Mouse (Mus musculus) lung, adult 2 months (tissue): ENCODE measurements at regions not wholly inside any gene's neighbourhood (a gene's known extent, or its start where the extent isn't known, plus 50 kb on each side); places are given as distances from the start of the nearest gene placed in this dataset.

ENCODE experiments used
- DNase-seq: peaks from one replicate; pipeline ENCODE4 v3.0.0; 2022
- H3K4me1 ChIP-seq: fragments of 200-500 bp; 2 replicates; pipeline ENCODE4 v1.6.1; 2011; ENCODE audit warnings: low read length; ENCODE audit not compliant: control insufficient read depth, insufficient read depth
- H3K4me3 ChIP-seq: fragments of 200-500 bp; replicated peaks from 2 replicates; pipeline ENCODE3; 2011; ENCODE audit warnings: low read depth, mild to moderate bottlenecking, control low read depth, low read length; ENCODE audit errors: extremely low read depth
- CTCF ChIP-seq: fragments of 200-500 bp; IDR thresholded peaks from 2 replicates; pipeline ENCODE4 v1.5.1; 2011; ENCODE audit warnings: mild to moderate bottlenecking, low read length, control low read depth; ENCODE audit not compliant: insufficient read depth
- POLR2A ChIP-seq: fragments of 200-500 bp; IDR thresholded peaks from 2 replicates; pipeline ENCODE4 v1.6.1; 2011; ENCODE audit warnings: low read depth, mild to moderate bottlenecking, control low read depth, low read length, borderline replicate concordance; ENCODE audit errors: extremely low read depth
- WGBS: fragments of 180-500 bp; shearing (Covaris S2); methylation state at CpG from one replicate; pipeline ENCODE4 v1.1.7; 2018; 5-methylcytosine and 5-hydroxymethylcytosine counted together

GRCm38 (mm10) chr5:75446386-75446785 is 128.3 kb upstream of the Kit start:
- WGBS, result 33% methylated on average over 1 of the region's 1 CpGs
- TF ChIP-seq POLR2A (no peak), CTCF (no peak)
- no peak for DNase-seq
- no peak overlapping the region for H3K4me3 ChIP-seq
- H3K4me1 ChIP-seq, result peaks cover 3% of the 10 kb centered on the region

DNA sequence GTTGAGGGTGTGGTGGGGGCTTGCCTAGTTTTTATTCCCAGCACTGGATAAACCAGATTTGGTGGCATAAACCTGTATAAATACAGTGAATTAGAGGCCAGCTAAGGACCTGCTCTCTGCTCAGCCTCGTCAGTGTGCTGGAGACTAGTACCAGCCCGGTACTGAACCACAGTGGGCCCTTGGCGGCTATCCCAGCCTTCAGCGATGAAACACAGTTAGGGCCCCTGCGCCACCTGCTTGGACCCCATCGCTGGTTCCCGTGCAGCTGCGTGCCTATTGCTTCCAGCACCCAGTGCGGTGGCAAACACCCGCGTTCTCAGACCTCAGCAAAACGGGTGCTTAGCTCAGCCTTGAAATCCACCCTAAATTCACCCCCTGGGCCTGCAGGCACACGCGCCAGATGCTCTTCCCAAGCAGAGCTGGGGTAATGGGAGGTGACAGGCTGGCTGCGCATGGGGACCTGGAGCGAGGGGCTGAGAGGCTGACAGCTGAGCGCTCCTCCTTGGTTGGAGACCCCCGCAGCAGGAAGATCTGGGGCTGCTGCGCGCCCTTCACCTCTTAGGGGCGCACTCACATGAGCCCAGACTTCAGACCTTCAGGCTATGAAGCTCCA is 124.7 kb upstream of the Kit start:
- 84% methylated on average over 21 of the region's 21 CpGs for WGBS
- no peak for DNase-seq
- peaks cover 3% of the 10 kb centered on the region for H3K4me1 ChIP-seq
- H3K4me3 ChIP-seq, result no peak overlapping the region
- TF ChIP-seq POLR2A (no peak), CTCF (no peak)

- no peak for TF ChIP-seq POLR2A
- no peak for TF ChIP-seq CTCF
- DNase-seq, result no peak
- Histone ChIP-seq H3K4me3 (no peak overlapping the region), H3K4me1 (peaks cover 3% of the 10 kb centered on the region)
- 86% methylated on average over 9 of the region's 9 CpGs for WGBS
These were observed 124.2 kb upstream of the Kit start for GRCm38 (mm10) chr5:75450564-75450963.

DNA sequence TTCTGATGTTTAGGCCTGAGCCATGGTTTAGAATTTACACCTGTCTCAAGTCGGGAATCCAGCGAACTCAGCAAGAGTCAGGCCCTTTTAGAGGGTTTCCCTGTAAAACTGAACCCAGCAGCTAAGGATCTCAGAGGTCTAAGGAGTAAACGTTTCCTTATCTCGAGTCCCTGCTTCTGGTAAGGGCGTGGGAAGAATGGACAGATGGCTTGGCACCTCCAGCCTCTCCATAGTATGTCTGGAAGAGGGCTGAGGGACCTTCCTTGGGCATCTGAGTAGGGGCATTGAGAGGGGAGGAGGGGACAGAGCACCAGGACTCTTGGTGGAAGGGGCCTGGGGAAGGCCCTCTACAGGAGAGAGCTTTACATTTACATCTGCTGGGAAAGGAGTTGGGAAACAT is 123.6 kb upstream of the Kit start:
- 39% methylated on average over 5 of the region's 5 CpGs for WGBS
- H3K4me1 ChIP-seq, result peaks cover 1% of the 10 kb centered on the region
- no peak for TF ChIP-seq CTCF
- no peak for TF ChIP-seq POLR2A
- H3K4me3 ChIP-seq, result no peak overlapping the region
- no peak for DNase-seq

- DNase-seq, result peak; percentile 34
- 46% methylated on average over 8 of the region's 8 CpGs for WGBS
- Histone ChIP-seq H3K4me1 (no peaks in the 10 kb centered on the region), H3K4me3 (no peak overlapping the region)
- TF ChIP-seq CTCF (no peak), POLR2A (no peak)
These were observed 123.0 kb upstream of the Kit start for GRCm38 (mm10) chr5:75451693-75452092.

DNA sequence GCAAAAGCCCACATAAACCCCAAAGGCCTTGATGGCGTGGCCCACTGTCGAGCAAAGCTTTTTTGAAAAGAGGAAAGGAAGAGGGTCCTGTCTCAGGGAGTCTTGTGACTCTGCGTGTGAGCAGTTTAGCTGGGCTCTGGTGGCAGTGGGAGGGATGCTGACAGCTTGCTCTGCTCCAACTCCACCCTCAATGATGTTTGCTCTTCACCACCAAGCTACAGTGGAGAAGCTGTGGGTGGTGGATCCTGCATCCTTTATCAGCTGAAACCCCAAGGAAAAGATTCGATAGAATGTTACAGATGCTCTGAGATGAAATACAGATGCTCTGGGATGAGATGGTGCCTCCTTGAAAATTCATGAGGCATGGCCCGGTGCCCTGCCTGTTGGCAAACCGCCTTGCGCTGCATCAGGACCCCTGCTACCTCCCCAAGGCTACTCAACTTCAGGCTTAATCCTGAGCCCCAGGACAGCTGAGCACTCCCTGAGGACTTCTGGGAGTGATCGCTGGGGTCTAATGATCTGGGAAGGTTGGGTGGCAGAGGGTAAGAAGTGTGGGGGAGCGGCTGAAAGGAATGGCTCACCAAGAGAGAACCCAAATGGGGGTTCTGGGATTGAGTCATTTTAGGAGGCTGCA is 120.8 kb upstream of the Kit start:
- Histone ChIP-seq H3K4me3 (no peak overlapping the region), H3K4me1 (no peaks in the 10 kb centered on the region)
- 78% methylated on average over 9 of the region's 9 CpGs for WGBS
- TF ChIP-seq CTCF (no peak), POLR2A (no peak)
- DNase-seq, result no peak

- Histone ChIP-seq H3K4me1 (no peaks in the 10 kb centered on the region), H3K4me3 (no peak overlapping the region)
- no peak for DNase-seq
- 89% methylated on average over 16 of the region's 16 CpGs for WGBS
- TF ChIP-seq CTCF (no peak), POLR2A (no peak)
These were observed 119.7 kb upstream of the Kit start for GRCm38 (mm10) chr5:75454961-75455541.

DNA sequence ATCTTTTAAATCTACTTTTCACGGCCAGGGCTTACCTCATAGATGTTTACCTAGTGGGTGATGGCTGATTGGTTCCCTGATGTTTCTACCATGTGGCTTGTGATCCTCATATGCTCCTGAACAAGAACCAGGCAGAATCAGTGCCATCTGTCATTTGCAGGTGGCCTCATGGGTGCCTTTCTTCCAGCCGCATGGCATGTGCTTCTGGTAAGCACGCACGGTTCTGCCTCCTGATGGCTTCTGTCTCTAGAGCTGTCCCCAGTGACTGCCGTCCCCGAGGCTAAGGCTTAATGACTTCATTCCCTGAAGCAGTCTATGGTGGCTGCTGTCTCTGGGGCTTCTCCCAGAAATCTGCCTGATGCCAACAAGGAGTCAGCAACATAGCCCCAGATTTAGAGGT is 117.3 kb upstream of the Kit start:
- DNase-seq, result no peak
- WGBS, result 87% methylated on average over 6 of the region's 6 CpGs
- H3K4me1 ChIP-seq, result 0 out of 2 replicates have a peak, but pooled peaks cover 3% of the 10 kb centered on the region
- no peak overlapping the region for H3K4me3 ChIP-seq
- TF ChIP-seq POLR2A (no peak), CTCF (no peak)

GRCm38 (mm10) chr5:75458317-75458716 is 116.4 kb upstream of the Kit start:
- Histone ChIP-seq H3K4me1 (0 out of 2 replicates have a peak, but pooled peaks cover 3% of the 10 kb centered on the region), H3K4me3 (no peak overlapping the region)
- WGBS, result 82% methylated on average over 7 of the region's 7 CpGs
- TF ChIP-seq CTCF, result no peak
- no peak for TF ChIP-seq POLR2A
- no peak for DNase-seq

DNA sequence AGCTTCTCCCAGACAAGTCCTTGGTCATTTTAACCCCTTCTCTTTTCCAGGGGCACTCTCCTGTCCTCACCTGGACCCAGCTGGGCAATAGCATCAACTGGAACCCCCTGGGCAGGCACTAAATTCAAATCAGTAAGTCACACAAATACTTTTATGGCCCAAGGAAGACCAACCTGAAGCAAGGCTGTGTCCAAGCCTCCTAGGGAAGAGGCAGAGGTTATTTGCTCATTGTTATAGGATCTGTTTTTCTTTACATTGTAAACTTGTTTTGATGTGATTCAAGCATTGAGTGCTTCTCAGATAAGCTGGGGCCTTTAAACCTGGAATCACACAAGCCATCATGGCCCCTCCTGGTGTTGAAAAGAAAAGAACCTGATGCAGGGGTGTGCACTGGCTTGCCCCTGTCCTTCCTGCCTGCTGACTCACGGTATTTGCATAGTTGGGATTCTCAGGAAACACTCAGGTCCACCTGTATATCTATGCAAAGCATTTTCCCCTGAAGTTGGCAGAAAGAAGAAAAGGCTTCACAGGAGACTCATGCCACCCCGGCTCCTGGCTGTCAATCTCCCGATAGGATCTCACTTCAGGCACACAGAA is 114.9 kb upstream of the Kit start:
- Histone ChIP-seq H3K4me3 (no peak overlapping the region), H3K4me1 (0 out of 2 replicates have a peak, but pooled peaks cover 3% of the 10 kb centered on the region)
- TF ChIP-seq CTCF (no peak), POLR2A (no peak)
- DNase-seq, result no peak
- 49% methylated on average over 3 of the region's 3 CpGs for WGBS

DNA sequence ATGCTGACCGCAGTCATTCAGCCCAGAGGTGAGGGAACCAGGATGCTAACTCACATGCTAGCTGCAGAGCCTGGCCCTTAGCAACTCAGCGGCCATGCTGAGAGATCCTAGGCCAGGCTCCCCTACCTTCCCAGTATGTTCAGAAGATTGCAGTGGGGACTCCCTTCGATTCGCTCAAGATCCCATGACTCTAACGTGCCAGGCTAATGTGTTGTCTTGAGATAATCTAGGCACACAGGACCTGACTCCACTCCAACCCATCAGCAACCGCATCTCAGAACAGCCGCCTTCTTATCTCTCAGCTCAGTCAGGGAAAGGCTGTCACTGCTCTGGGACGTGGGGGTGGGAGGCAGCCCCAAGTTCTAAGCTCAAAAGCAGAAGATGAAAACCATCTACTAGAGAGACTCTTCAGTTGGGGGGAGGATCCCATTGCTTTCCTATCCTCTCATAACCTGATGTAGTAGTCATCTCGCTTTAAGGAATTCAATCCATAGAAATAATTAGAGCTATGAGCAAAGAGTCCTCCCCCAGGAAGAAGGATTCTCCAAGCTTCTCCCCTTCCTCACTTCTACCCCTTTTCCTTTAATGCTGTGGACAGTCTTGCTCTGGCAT is 114.2 kb upstream of the Kit start:
- 0 out of 2 replicates have a peak, but pooled peaks cover 3% of the 10 kb centered on the region for H3K4me1 ChIP-seq
- 72% methylated on average over 9 of the region's 9 CpGs for WGBS
- TF ChIP-seq CTCF, result no peak
- TF ChIP-seq POLR2A, result no peak
- no peak for DNase-seq
- no peak overlapping the region for H3K4me3 ChIP-seq
